Mouse (Mus musculus): ENCODE measurements around the gene Fn3k.

DNA sequence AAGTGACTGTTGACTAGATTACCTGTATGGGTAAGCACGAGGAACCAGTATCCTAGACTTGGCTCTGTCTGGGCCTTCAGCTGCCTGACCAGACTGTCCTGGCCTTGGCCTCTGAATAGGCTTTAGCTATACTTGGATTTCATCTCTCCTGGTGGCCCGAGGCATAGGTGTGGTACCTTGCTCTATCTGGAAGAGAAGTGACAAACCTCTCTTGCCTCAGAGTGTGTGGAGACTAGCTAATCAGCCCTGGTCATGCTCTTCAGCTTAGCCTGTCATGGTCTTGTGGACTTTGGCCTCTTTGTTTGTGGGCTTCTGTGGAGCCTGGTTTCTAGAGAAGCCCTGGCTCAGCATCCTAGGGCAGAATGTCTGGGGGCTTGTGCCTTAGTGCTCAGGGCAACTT lies 46.4 kb downstream of the Fn3k start:
- TF ChIP-seq CTCF (IDR thresholded peaks at IDR 0.05; ENCODE audit: extremely low read depth, insufficient read length, insufficient replicate concordance, low read depth, low read length), result no peak
- no peak for TF ChIP-seq POLR2A (IDR thresholded peaks at IDR 0.05; ENCODE audit: low read depth, low read length)

Measured in small intestine, adult 2 months (tissue).